Mouse (Mus musculus) hindbrain, embryonic 11.5 days (tissue): ENCODE measurements around the gene Hsd11b1. TPM values are rescaled to one million over a fixed set of nuclear protein-coding genes. Genes with fewer than 3 reads are reported as not detected.

ENCODE experiments used
- ATAC-seq: fragments of 200-750 bp; cut with Nextera tagmentation; 2 replicates; pipeline ENCODE4 v1.8.0; 2017; ENCODE audit warnings: mild to moderate bottlenecking, moderate TSS enrichment, moderate library complexity; ENCODE audit not compliant: low FRiP score
- DNase-seq: peaks from one replicate; pipeline ENCODE4 v3.0.0-alpha.2; 2015; ENCODE audit warnings: low spot score
- H3K27ac ChIP-seq: fragments of 300-500 bp; sonication (generic); 2 replicates; pipeline ENCODE4 v1.5.1; 2014; ENCODE audit warnings: mild to moderate bottlenecking, low read depth, low read length
- H3K27me3 ChIP-seq: fragments of 300-500 bp; sonication (generic); 2 replicates; pipeline ENCODE4 v1.6.1; 2014; ENCODE audit warnings: mild to moderate bottlenecking, low read length, moderate library complexity, mixed read lengths; ENCODE audit not compliant: control insufficient read depth, insufficient read depth
- H3K36me3 ChIP-seq: fragments of 300-500 bp; sonication (generic); 2 replicates; pipeline ENCODE4 v1.6.1; 2014; ENCODE audit warnings: mild to moderate bottlenecking, low read length, moderate library complexity, mixed read lengths; ENCODE audit not compliant: control insufficient read depth, insufficient read depth
- H3K4me1 ChIP-seq: fragments of 300-500 bp; sonication (generic); replicated peaks from 2 replicates; pipeline ENCODE4 v1.6.1; 2014; ENCODE audit warnings: low read length, mixed read lengths; ENCODE audit not compliant: control insufficient read depth, insufficient read depth
- H3K4me2 ChIP-seq: fragments of 300-500 bp; sonication (generic); replicated peaks from 2 replicates; pipeline ENCODE4 v1.6.1; 2014; ENCODE audit warnings: mild to moderate bottlenecking, low read depth, low read length
- H3K4me3 ChIP-seq: fragments of 300-500 bp; sonication (generic); 2 replicates; pipeline ENCODE4 v1.5.1; 2014; ENCODE audit warnings: low read depth, low read length
- H3K9ac ChIP-seq: fragments of 300-500 bp; sonication (generic); 2 replicates; pipeline ENCODE4 v1.6.1; 2014; ENCODE audit warnings: low read depth, low read length
- H3K9me3 ChIP-seq: fragments of 300-500 bp; sonication (generic); 2 replicates; pipeline ENCODE4 v1.6.1; 2016; ENCODE audit warnings: low read length; ENCODE audit not compliant: control insufficient read depth
- WGBS: fragments of 180-500 bp; shearing (Covaris S2); extraction: QIAGEN DNeasy Blood & Tissue Kit; methylation state at CpG from one replicate; pipeline ENCODE4 v1.1.7; 2014; 5-methylcytosine and 5-hydroxymethylcytosine counted together
- polyA plus RNA-seq: library from polyadenylated mRNA; unstranded; fragments of >200 nt; fragmentation: Nextera tagmentation; extraction: Ambion mirVana; gene quantifications from 2 replicates; pipeline ENCODE4 v1.2.1, GENCODE M21; 2014

Hsd11b1 gene
- polyA plus RNA-seq, 1 experiment from 2014 or later = not detected

- H3K27ac ChIP-seq = no peak overlapping the region
- WGBS = 75% methylated on average over 4 of the region's 4 CpGs
- H3K4me1 ChIP-seq = no peaks in the 10 kb centered on the region
- no peak overlapping the region for H3K4me3 ChIP-seq
- H3K4me2 ChIP-seq = no peak overlapping the region
- ATAC-seq (no peak), DNase-seq (no peak)
- H3K27me3 ChIP-seq = no peaks in the 10 kb centered on the region
- no peaks in the 10 kb centered on the region for H3K9me3 ChIP-seq
- H3K9ac ChIP-seq = no peak overlapping the region
- H3K36me3 ChIP-seq = no peaks in the 10 kb centered on the region
Measured at GRCm38 (mm10) chr1:193227537-193227936, 36.3 kb downstream of the Hsd11b1 start.

DNA sequence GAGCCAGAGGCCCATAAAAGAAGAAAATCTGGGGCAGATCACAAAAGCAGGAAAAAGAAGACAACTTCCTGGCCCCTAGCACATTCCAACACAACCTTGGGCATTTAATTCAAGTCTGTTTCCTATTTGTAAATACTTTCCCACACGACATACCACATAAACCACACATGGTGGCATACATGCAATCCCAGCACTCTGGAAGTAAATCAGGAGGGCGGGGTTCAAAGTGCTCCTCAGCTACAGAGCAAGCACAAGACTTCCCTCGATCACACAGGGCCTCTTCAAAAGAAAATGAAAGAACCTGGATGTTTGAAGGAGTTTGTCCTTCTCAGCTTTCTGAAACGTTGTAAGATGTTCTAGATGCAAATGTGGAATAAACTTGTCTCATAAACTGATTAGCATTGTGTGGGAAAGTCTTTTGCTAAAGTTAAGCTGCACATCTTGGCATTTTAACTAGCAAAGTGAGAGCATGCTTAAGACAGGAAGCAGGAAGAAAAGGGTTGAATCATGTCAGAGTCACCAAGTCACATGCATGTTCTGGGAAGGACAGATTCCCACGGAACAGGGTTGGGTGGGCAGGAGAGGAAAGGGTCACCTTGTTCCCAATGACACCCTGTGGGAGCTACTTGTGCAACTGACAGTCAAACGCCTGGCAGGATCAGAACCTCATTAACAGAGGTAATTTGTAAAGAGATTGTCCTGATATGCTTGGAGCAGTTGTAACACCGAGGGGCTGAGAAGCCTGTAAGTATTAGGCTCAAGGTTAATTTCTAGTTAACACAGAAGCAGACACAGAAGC, 37.0 kb downstream of the Hsd11b1 start:
- Histone ChIP-seq H3K9ac (no peak overlapping the region), H3K36me3 (no peaks in the 10 kb centered on the region), H3K4me2 (no peak overlapping the region), H3K27ac (no peak overlapping the region), H3K27me3 (no peaks in the 10 kb centered on the region), H3K9me3 (no peaks in the 10 kb centered on the region), H3K4me1 (no peaks in the 10 kb centered on the region), H3K4me3 (no peak overlapping the region)
- ATAC-seq = no peak
- WGBS = 59% methylated on average over 7 of the region's 7 CpGs
- no peak for DNase-seq

GRCm38 (mm10) chr1:193226114-193226513, 37.8 kb downstream of the Hsd11b1 start:
- H3K4me2 ChIP-seq = no peak overlapping the region
- H3K9ac ChIP-seq = no peak overlapping the region
- H3K27me3 ChIP-seq = no peaks in the 10 kb centered on the region
- WGBS = 92% methylated on average over 4 of the region's 4 CpGs
- ATAC-seq (no peak), DNase-seq (no peak)
- H3K27ac ChIP-seq = no peak overlapping the region
- H3K4me1 ChIP-seq = no peaks in the 10 kb centered on the region
- no peak overlapping the region for H3K4me3 ChIP-seq
- no peaks in the 10 kb centered on the region for H3K36me3 ChIP-seq
- no peaks in the 10 kb centered on the region for H3K9me3 ChIP-seq

- 33% methylated on average over 3 of the region's 3 CpGs for WGBS
- H3K9me3 ChIP-seq = no peaks in the 10 kb centered on the region
- no peak overlapping the region for H3K9ac ChIP-seq
- no peak overlapping the region for H3K27ac ChIP-seq
- no peak overlapping the region for H3K4me3 ChIP-seq
- no peak for DNase-seq
- no peaks in the 10 kb centered on the region for H3K27me3 ChIP-seq
- no peak overlapping the region for H3K4me2 ChIP-seq
- no peaks in the 10 kb centered on the region for H3K4me1 ChIP-seq
- no peak for ATAC-seq
- no peaks in the 10 kb centered on the region for H3K36me3 ChIP-seq
Measured at GRCm38 (mm10) chr1:193225531-193225930, 38.3 kb downstream of the Hsd11b1 start.

GRCm38 (mm10) chr1:193220408-193220807, 43.5 kb downstream of the Hsd11b1 start:
- no peak overlapping the region for H3K27ac ChIP-seq
- ATAC-seq (no peak), DNase-seq (no peak)
- H3K36me3 ChIP-seq = no peaks in the 10 kb centered on the region
- no peak overlapping the region for H3K4me2 ChIP-seq
- H3K27me3 ChIP-seq = no peaks in the 10 kb centered on the region
- no peak overlapping the region for H3K4me3 ChIP-seq
- 76% methylated on average over 5 of the region's 5 CpGs for WGBS
- H3K9ac ChIP-seq = no peak overlapping the region
- no peaks in the 10 kb centered on the region for H3K9me3 ChIP-seq
- H3K4me1 ChIP-seq = no peaks in the 10 kb centered on the region

- 76% methylated on average over 3 of the region's 3 CpGs for WGBS
- ATAC-seq (no peak), DNase-seq (no peak)
- no peak overlapping the region for H3K4me2 ChIP-seq
- no peaks in the 10 kb centered on the region for H3K9me3 ChIP-seq
- H3K27ac ChIP-seq = no peak overlapping the region
- H3K27me3 ChIP-seq = no peaks in the 10 kb centered on the region
- no peak overlapping the region for H3K4me3 ChIP-seq
- no peaks in the 10 kb centered on the region for H3K36me3 ChIP-seq
- no peak overlapping the region for H3K9ac ChIP-seq
- H3K4me1 ChIP-seq = no peaks in the 10 kb centered on the region
Measured at GRCm38 (mm10) chr1:193216000-193216399, 47.9 kb downstream of the Hsd11b1 start.

DNA sequence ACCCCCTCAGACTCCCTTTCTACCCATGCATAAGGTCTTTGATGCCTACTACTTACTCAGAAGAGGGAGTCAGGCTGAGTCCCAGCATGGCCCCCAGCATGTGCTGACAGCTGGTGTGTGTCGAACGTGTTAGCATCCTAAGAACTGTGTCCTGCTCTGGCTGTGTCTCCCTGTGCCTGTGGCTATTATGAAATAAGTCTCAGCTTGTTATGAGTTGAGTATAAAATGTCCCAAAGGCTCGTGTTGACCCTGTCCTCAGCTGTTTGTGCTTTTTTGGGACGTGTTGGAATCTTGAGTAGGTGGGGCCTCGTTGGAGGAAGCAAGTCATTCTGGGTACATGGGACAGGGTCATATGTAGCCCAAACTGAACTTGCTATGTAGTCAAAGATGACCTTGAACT, 49.8 kb downstream of the Hsd11b1 start:
- DNase-seq = no peak
- Histone ChIP-seq H3K4me2 (no peak overlapping the region), H3K36me3 (no peaks in the 10 kb centered on the region), H3K9me3 (no peaks in the 10 kb centered on the region), H3K9ac (no peak overlapping the region), H3K27ac (no peak overlapping the region), H3K27me3 (no peaks in the 10 kb centered on the region), H3K4me1 (no peaks in the 10 kb centered on the region), H3K4me3 (no peak overlapping the region)
- no peak for ATAC-seq
- 86% methylated on average over 5 of the region's 5 CpGs for whole genome bisulfite sequencing

- H3K4me2 ChIP-seq = no peak overlapping the region
- no peak for ATAC-seq
- H3K4me1 ChIP-seq = no peaks in the 10 kb centered on the region
- no peaks in the 10 kb centered on the region for H3K27me3 ChIP-seq
- DNase-seq = no peak
- no peak overlapping the region for H3K9ac ChIP-seq
- 70% methylated on average over 5 of the region's 5 CpGs for WGBS
- no peaks in the 10 kb centered on the region for H3K36me3 ChIP-seq
- H3K4me3 ChIP-seq = no peak overlapping the region
- H3K9me3 ChIP-seq = no peaks in the 10 kb centered on the region
- no peak overlapping the region for H3K27ac ChIP-seq
Measured at GRCm38 (mm10) chr1:193211371-193211770, 52.5 kb downstream of the Hsd11b1 start.

DNA sequence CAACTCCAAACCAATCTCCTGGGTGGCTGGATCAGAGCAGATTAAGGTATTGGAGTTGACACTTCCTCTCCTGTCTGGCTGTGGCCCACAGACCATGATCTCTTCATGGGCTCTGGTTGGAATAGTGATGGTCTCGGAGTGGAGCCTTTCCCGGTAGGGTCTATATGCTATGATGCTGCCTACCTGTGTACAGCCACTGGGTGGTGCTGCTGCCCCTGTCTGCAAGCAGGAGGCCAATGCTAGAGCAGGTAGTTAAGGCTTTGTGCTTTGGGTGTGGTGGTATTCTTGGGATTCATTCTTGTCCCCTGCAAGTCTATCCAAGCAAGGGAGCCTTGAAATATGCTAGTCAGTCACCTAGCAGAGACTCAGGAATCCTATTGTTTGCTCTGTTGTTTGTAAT, 55.7 kb downstream of the Hsd11b1 start:
- H3K4me1 ChIP-seq = no peaks in the 10 kb centered on the region
- no peaks in the 10 kb centered on the region for H3K36me3 ChIP-seq
- H3K27ac ChIP-seq = no peak overlapping the region
- H3K9me3 ChIP-seq = no peaks in the 10 kb centered on the region
- 51% methylated on average over 2 of the region's 2 CpGs for WGBS
- no peaks in the 10 kb centered on the region for H3K27me3 ChIP-seq
- no peak overlapping the region for H3K4me2 ChIP-seq
- no peak overlapping the region for H3K4me3 ChIP-seq
- no peak overlapping the region for H3K9ac ChIP-seq
- DNase-seq (peak; percentile 36), ATAC-seq (no peak)
